Mouse (Mus musculus) heart, adult 2 months (tissue): ENCODE results near the gene Cdk4. TPM values are rescaled to one million over a fixed set of nuclear protein-coding genes. Genes with fewer than 3 reads are reported as not detected.
"Not testable (repeated sequence)": the region's sequence is repeated elsewhere in the genome, so short reads cannot be mapped to it uniquely, and the experiment has no call there.

Experiments used
- DNase-seq, 2 experiments: peaks; one replicate each; pipeline ENCODE4 v3.0.0; 2021
- H3K27ac ChIP-seq: fragments of 200-600 bp; 2 replicates; pipeline ENCODE4 v1.8.1; 2022
- H3K27me3 ChIP-seq: fragments of 200-500 bp; 2 replicates; pipeline ENCODE4 v1.6.1; 2012; ENCODE audit warnings: mild to moderate bottlenecking, low read length, inconsistent platforms, mixed read lengths; ENCODE audit not compliant: control insufficient read depth, insufficient read depth
- H3K36me3 ChIP-seq: fragments of 200-500 bp; 2 replicates; pipeline ENCODE4 v1.6.1; 2012; ENCODE audit warnings: low read length, inconsistent platforms; ENCODE audit not compliant: control insufficient read depth, insufficient read depth
- H3K4me1 ChIP-seq: fragments of 200-500 bp; 2 replicates; pipeline ENCODE4 v1.6.1; 2011; ENCODE audit warnings: low read length; ENCODE audit not compliant: control insufficient read depth, insufficient read depth
- H3K4me3 ChIP-seq: fragments of 200-600 bp; 2 replicates; pipeline ENCODE4 v1.8.1; 2022
- H3K79me2 ChIP-seq: fragments of 200-500 bp; replicated peaks from 2 replicates; pipeline ENCODE4 v1.6.1; 2012; ENCODE audit warnings: mild to moderate bottlenecking, inconsistent platforms, low read length, moderate library complexity, mixed read lengths; ENCODE audit not compliant: control insufficient read depth, insufficient read depth
- H3K9ac ChIP-seq: fragments of 200-500 bp; 2 replicates; pipeline ENCODE4 v1.6.1; 2012; ENCODE audit warnings: low read depth, mild to moderate bottlenecking, control low read depth, inconsistent platforms, low read length, mixed read lengths
- CTCF ChIP-seq: fragments of 200-600 bp; IDR thresholded peaks from 2 replicates; pipeline ENCODE4 v1.8.1; 2022; ENCODE audit warnings: antibody characterized with exemption, mild to moderate bottlenecking, moderate library complexity
- EP300 ChIP-seq: fragments of 200-500 bp; IDR thresholded peaks from 2 replicates; pipeline ENCODE4 v1.6.1; 2011; ENCODE audit warnings: low read depth, low read length, control low read depth; ENCODE audit not compliant: insufficient read depth
- POLR2A ChIP-seq: fragments of 200-500 bp; IDR thresholded peaks from 2 replicates; pipeline ENCODE4 v1.6.1; 2011; ENCODE audit warnings: mild to moderate bottlenecking, low read depth, low read length, control low read depth; ENCODE audit not compliant: insufficient read depth
- WGBS: fragments of 180-500 bp; shearing (Covaris S2); methylation state at CpG from one replicate; pipeline ENCODE4 v1.1.7; 2018; 5-methylcytosine and 5-hydroxymethylcytosine counted together
- intact Hi-C: fragments of 180-260 bp; cut with DNase I; formaldehyde crosslinking; loops from one replicate; pipeline ENCODE4 v1.15.1; 2025
- polyA plus RNA-seq: library from polyadenylated mRNA; depleted of rRNA; stranded (reverse); fragments of >200 nt; gene quantifications from 2 replicates; pipeline ENCODE4 v1.2.3, GENCODE M21; 2012
- total RNA-seq, 2 experiments: library from RNA; stranded (reverse); gene quantifications; 2 replicates each; pipeline ENCODE4 v1.2.3; 2021

Gene Cdk4
- total and polyA plus RNA-seq, 3 experiments: 77.8 to 110 (median 83.0) TPM

DNA sequence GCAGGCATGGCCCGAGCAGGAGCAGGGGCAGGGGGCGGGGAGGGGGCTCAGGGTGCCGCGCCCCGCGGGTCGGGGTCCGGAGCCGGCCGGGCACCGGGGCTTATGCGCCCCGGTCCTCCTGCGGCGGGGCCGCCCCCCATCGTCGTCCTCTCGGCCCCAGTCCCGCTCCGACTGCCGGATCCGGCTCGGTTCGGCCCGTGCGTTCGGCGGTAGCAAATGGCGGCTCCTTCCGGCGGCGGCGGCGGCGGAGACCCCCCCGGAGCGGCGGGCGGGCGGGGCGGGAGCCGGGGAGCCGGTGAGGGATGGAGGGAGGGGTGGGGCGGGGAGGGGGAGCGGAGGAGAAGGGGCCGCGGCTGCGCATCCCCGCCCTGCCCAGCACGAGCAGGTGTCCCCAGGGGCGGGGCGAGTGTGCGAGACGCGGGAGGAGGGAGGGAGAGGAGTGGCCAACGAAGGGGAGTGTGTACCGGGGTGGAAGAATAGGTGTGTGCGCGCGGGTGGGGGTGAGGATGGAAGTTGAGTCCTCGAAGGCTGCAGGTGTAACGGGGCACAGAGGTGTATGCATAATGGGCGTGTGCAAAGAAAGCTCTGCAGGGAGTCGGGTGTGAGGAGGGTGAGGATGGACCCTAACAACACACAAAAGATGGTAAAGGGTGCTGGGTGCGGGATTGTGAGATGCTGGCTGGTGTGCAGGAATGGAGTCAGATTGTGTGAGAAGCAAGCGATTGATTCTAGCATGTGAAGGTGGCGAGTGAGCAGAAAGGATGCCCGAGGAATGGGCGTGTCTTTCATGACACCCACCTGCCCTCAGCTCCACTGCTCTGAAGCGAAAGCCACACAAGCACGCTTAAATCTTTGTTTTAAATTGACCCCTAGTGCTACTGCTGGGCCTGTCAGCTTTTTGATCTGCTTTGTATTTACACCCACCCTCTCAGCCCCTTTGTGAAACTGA is 3.1 kb upstream of the Cdk4 start, which contains the start of gene March9:
March9 (minus strand) TSS at position 217 of the 949 bp plus-strand sequence.
- Histone ChIP-seq H3K4me3 (peak within 1 kb of the TSS; percentile 66), H3K79me2 (no peaks in the 10 kb centered on the region), H3K4me1 (peaks cover 6% of the 10 kb centered on the region), H3K9ac (peak within 1 kb of the TSS; percentile 72), H3K27me3 (no peaks in the 10 kb centered on the region), H3K27ac (no peak within 1 kb of the TSS), H3K36me3 (no peaks in the 10 kb centered on the region)
- TF ChIP-seq EP300: no peak
- TF ChIP-seq POLR2A: no peak
- TF ChIP-seq CTCF: no peak
- peak; percentile 64 to 74 for DNase-seq
- WGBS: 3% methylated on average over 43 of the region's 72 CpGs
- intact Hi-C loops: loop anchor here (10.0 kb wide), 1 partner anchor 1685 kb away; the partner anchor contains the start of genes Dgka and Pym1

DNA sequence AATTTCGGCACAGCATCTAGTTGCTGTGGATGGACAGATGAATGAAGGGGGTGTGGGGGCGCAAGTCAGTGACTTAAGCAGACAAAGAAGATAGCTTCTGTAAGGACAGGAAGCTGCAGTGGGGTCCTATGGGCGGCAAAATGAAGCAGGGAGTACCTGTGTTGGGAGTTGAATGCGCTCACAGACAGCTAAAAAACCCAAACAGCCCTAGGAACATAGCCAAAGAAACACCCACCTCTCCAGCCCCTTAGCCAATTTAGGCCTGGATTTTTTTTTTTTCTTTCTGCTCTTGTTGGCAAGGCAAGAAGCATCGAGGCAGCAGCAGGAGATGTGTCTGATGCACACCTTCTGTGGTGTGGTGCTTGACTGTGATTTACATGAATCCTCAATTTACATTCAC is 2.2 kb upstream of the Cdk4 start:
- TF ChIP-seq EP300: no peak
- TF ChIP-seq POLR2A: no peak
- no peak for TF ChIP-seq CTCF
- no peak overlapping the region for H3K9ac ChIP-seq
- peaks cover 6% of the 10 kb centered on the region for H3K4me1 ChIP-seq
- no peak for DNase-seq
- no peak overlapping the region for H3K27ac ChIP-seq
- no peaks in the 10 kb centered on the region for H3K36me3 ChIP-seq
- 71% methylated on average over 5 of the region's 5 CpGs for WGBS
- H3K79me2 ChIP-seq: no peaks in the 10 kb centered on the region
- no peak overlapping the region for H3K4me3 ChIP-seq
- H3K27me3 ChIP-seq: no peaks in the 10 kb centered on the region
- intact Hi-C loops: loop anchor here (10.0 kb wide), 1 partner anchor 1684 kb away; the partner anchor contains the start of genes Dgka and Pym1

DNA sequence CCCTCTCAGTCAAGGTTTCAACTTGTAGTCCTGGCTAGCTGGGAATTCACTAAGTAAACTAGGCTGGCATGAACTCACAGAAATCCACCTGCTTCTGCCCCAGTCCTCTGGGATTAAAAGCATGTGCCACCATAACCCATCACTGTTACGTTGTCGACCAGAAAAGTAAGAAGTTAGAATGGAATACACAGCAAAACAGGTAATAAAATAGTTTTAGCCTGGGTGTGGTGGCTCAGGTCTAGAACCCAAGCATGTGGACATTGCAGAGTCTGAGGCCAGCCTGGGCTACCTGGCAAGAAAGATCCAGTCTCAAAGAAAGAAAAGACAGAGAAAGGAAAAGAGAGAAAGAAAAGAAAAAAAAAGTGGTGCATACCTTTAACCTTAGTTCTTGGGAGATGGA is 1.8 kb upstream of the Cdk4 start:
- no peak for DNase-seq
- 78% methylated on average over 2 of the region's 2 CpGs for WGBS
- H3K9ac ChIP-seq: no peak overlapping the region
- H3K36me3 ChIP-seq: no peaks in the 10 kb centered on the region
- H3K27ac ChIP-seq: no peak overlapping the region
- no peak for TF ChIP-seq EP300
- TF ChIP-seq CTCF: no peak
- TF ChIP-seq POLR2A: no peak
- no peaks in the 10 kb centered on the region for H3K79me2 ChIP-seq
- H3K27me3 ChIP-seq: no peaks in the 10 kb centered on the region
- no peak overlapping the region for H3K4me3 ChIP-seq
- peaks cover 6% of the 10 kb centered on the region for H3K4me1 ChIP-seq
- intact Hi-C loops: loop anchor here (10.0 kb wide), 1 partner anchor 1683 kb away; the partner anchor contains the start of genes Dgka and Pym1

DNA sequence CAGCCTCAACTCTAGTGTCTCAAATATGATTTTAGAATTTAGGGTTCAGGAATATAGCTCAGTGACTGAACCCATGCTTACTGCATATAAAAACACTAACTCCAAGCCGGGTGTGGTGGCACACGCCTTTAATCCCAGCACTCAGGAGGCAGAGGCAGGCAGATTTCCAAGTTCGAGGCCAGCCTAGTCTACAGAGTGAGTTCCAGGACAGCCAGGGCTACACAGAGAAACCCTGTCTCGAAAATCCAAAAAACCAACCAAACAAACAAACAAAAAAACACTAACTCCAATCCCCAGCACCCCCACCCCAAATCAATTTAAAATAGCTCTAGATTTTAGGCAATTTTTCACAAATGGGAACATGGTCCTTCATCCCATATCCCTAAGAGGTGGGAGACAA is 1.2 kb upstream of the Cdk4 start:
- not testable (repeated sequence) for H3K9ac ChIP-seq, H3K79me2 ChIP-seq, H3K27me3 ChIP-seq, H3K4me3 ChIP-seq, H3K27ac ChIP-seq, DNase-seq, H3K36me3 ChIP-seq, H3K4me1 ChIP-seq
- intact Hi-C loops: loop anchor here (10.0 kb wide), 1 partner anchor 1683 kb away; the partner anchor contains the start of genes Dgka and Pym1
- 84% methylated on average over 4 of the region's 4 CpGs for WGBS

DNA sequence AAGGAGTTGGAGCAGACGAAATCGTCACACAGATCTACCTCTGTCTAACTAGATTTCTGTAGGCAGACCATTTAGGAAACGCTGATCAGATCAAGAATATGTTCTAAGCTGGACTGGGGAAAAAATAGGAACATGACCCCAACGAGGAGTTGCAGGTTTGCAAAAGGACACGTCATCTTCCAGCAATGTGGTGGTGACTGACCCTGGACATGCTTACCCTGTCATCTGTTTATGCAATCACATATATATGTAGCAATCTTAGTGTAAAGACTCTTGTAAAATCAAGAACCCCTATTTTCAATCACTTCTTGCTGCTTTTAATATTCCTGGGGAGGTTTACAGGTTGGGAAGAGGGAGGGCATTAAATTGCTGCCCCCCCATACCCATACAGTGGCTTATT is 831 bp upstream of the Cdk4 start:
- 51% methylated on average over 5 of the region's 5 CpGs for WGBS
- peaks cover 6% of the 10 kb centered on the region for H3K4me1 ChIP-seq
- intact Hi-C loops: loop anchor here (10.0 kb wide), 1 partner anchor 1682 kb away; the partner anchor contains the start of genes Dgka and Pym1
- no peak overlapping the region for H3K9ac ChIP-seq
- H3K27ac ChIP-seq: no peak overlapping the region
- no peaks in the 10 kb centered on the region for H3K36me3 ChIP-seq
- H3K79me2 ChIP-seq: no peaks in the 10 kb centered on the region
- no peak for DNase-seq
- TF ChIP-seq CTCF: no peak
- no peak for TF ChIP-seq EP300
- H3K4me3 ChIP-seq: no peak overlapping the region
- H3K27me3 ChIP-seq: no peaks in the 10 kb centered on the region
